Mouse (Mus musculus) CH12.LX (cell line): ENCODE measurements around the gene Irf2. TPM values are rescaled to one million over a fixed set of nuclear protein-coding genes. Genes with fewer than 3 reads are reported as not detected.

Experiments
- DNase-seq: peaks from one replicate; pipeline ENCODE4 v3.0.0-alpha.2; 2013; ENCODE audit errors: extremely low read depth
- H3K27ac ChIP-seq: 2 replicates; pipeline ENCODE4 v1.5.1; 2012; ENCODE audit warnings: low read depth, mild to moderate bottlenecking, control low read depth, moderate library complexity; ENCODE audit not compliant: insufficient read depth
- H3K27me3 ChIP-seq: replicated peaks from 2 replicates; pipeline ENCODE3; 2012; ENCODE audit warnings: inconsistent platforms
- H3K36me3 ChIP-seq, 2 experiments: replicated peaks in 1 of 2; 2 replicates each; pipeline versions ENCODE3 to v1.6.1; 2012; ENCODE audit warnings: inconsistent platforms in 1 of 2, low read length in 1 of 2, mild to moderate bottlenecking in 1 of 2, mixed read lengths in 1 of 2, moderate library complexity in 1 of 2; ENCODE audit not compliant: control insufficient read depth in 1 of 2, insufficient read depth in 1 of 2
- H3K4me1 ChIP-seq, 2 experiments: 2 replicates each; pipeline ENCODE4 v1.6.1; 2012; ENCODE audit warnings: inconsistent platforms in 1 of 2, moderate library complexity in 1 of 2; ENCODE audit not compliant: insufficient read depth in 2 of 2, control insufficient read depth in 1 of 2
- H3K4me2 ChIP-seq: 2 replicates; pipeline ENCODE4 v1.6.1; 2012; ENCODE audit warnings: low read depth, mild to moderate bottlenecking, control low read depth; ENCODE audit not compliant: poor library complexity, insufficient read depth, severe bottlenecking
- H3K4me3 ChIP-seq, 3 experiments: fragments of 150-350 bp in 1 of 3; sonication (generic) in 1 of 3; replicated peaks in 1 of 3; 2 replicates each; pipeline versions ENCODE3 to v1.5.1; 2011 to 2012; ENCODE audit warnings: low read depth in 2 of 3, low read length in 2 of 3, mild to moderate bottlenecking in 2 of 3, moderate library complexity in 2 of 3, control low read depth in 1 of 3, improper control_type of control experiment in 1 of 3, inconsistent platforms in 1 of 3, mixed read lengths in 1 of 3; ENCODE audit not compliant: poor library complexity in 1 of 3
- H3K79me2 ChIP-seq: replicated peaks from 2 replicates; pipeline ENCODE4 v1.6.1; 2012; ENCODE audit warnings: mild to moderate bottlenecking, moderate library complexity; ENCODE audit not compliant: control insufficient read depth, poor library complexity, insufficient read depth, severe bottlenecking; ENCODE audit errors: extremely low read depth
- H3K9ac ChIP-seq: 2 replicates; pipeline ENCODE4 v1.6.1; 2012; ENCODE audit warnings: low read depth, mild to moderate bottlenecking, control low read depth, moderate library complexity; ENCODE audit not compliant: insufficient read depth
- H3K9me3 ChIP-seq: replicated peaks from 2 replicates; pipeline ENCODE3; 2012; ENCODE audit warnings: low read length, inconsistent platforms, mixed read lengths
- CTCF ChIP-seq, 2 experiments: IDR thresholded peaks in 1 of 2; conservative IDR thresholded peaks in 1 of 2; 2 replicates each; pipeline ENCODE4 v1.5.1; 2011 to 2012; ENCODE audit warnings: low read depth in 2 of 2, low read length in 2 of 2, improper control_type of control experiment in 1 of 2, inconsistent platforms in 1 of 2, mild to moderate bottlenecking in 1 of 2, moderate library complexity in 1 of 2
- E2F4 ChIP-seq: IDR thresholded peaks from 2 replicates; pipeline ENCODE4 v1.6.1; 2011; ENCODE audit warnings: low read depth, low read length, improper control_type of control experiment; ENCODE audit not compliant: insufficient replicate concordance
- ELF1 ChIP-seq: IDR thresholded peaks from 2 replicates; pipeline ENCODE4 v1.6.1; 2014; ENCODE audit warnings: low read depth, mild to moderate bottlenecking, inconsistent platforms, low read length, improper control_type of control experiment
- ETS1 ChIP-seq: conservative IDR thresholded peaks from 2 replicates; pipeline ENCODE4 v1.6.1; 2012; ENCODE audit warnings: low read depth, mild to moderate bottlenecking, inconsistent platforms, low read length, improper control_type of control experiment, moderate library complexity
- GABPA ChIP-seq: IDR thresholded peaks from 2 replicates; pipeline ENCODE4 v1.6.1; 2012; ENCODE audit warnings: low read depth, low read length, improper control_type of control experiment, inconsistent platforms; ENCODE audit not compliant: insufficient replicate concordance
- IRF4 ChIP-seq: IDR thresholded peaks from 2 replicates; pipeline ENCODE4 v1.6.1; 2014; ENCODE audit warnings: low read depth, mild to moderate bottlenecking, inconsistent platforms, low read length, improper control_type of control experiment
- JUN ChIP-seq: IDR thresholded peaks from 2 replicates; pipeline ENCODE4 v1.6.1; 2011; ENCODE audit warnings: low read depth, mild to moderate bottlenecking, low read length, improper control_type of control experiment, moderate library complexity; ENCODE audit not compliant: insufficient read depth
- JUND ChIP-seq: conservative IDR thresholded peaks from 2 replicates; pipeline ENCODE4 v1.6.1; 2011; ENCODE audit warnings: low read depth, low read length, improper control_type of control experiment
- KAT2A ChIP-seq: IDR thresholded peaks from 2 replicates; pipeline ENCODE4 v1.6.1; 2012; ENCODE audit warnings: low read length, improper control_type of control experiment, inconsistent platforms; ENCODE audit not compliant: insufficient replicate concordance
- MAFK ChIP-seq: IDR thresholded peaks from 2 replicates; pipeline ENCODE4 v1.6.1; 2011; ENCODE audit warnings: low read length, improper control_type of control experiment; ENCODE audit not compliant: insufficient replicate concordance
- MAX ChIP-seq: IDR thresholded peaks from 2 replicates; pipeline ENCODE4 v1.6.1; 2011; ENCODE audit warnings: low read length, improper control_type of control experiment
- MAZ ChIP-seq: IDR thresholded peaks from 2 replicates; pipeline ENCODE4 v1.6.1; 2012; ENCODE audit warnings: low read depth, mild to moderate bottlenecking, inconsistent platforms, low read length, improper control_type of control experiment, moderate library complexity
- MEF2A ChIP-seq: IDR thresholded peaks from 2 replicates; pipeline ENCODE4 v1.6.1; 2014; ENCODE audit warnings: low read depth, mild to moderate bottlenecking, inconsistent platforms, low read length, improper control_type of control experiment, borderline replicate concordance
- NELFE ChIP-seq: IDR thresholded peaks from 2 replicates; pipeline ENCODE4 v1.6.1; 2011; ENCODE audit warnings: low read depth, low read length, improper control_type of control experiment
- POLR2A ChIP-seq: IDR thresholded peaks from 2 replicates; pipeline ENCODE4 v1.6.1; 2011; ENCODE audit warnings: low read depth, mild to moderate bottlenecking, improper control_type of control experiment, low read length
- POLR2AphosphoS2 ChIP-seq: IDR thresholded peaks from 2 replicates; pipeline ENCODE4 v1.6.1; 2011; ENCODE audit warnings: low read depth, low read length, improper control_type of control experiment
- RCOR1 ChIP-seq: conservative IDR thresholded peaks from 2 replicates; pipeline ENCODE4 v1.6.1; 2012; ENCODE audit warnings: low read depth, mild to moderate bottlenecking, inconsistent platforms, low read length, improper control_type of control experiment
- UBTF ChIP-seq: IDR thresholded peaks from 2 replicates; pipeline ENCODE4 v1.6.1; 2012; ENCODE audit warnings: low read depth, mild to moderate bottlenecking, inconsistent platforms, low read length, improper control_type of control experiment, moderate library complexity
- ZMIZ1 ChIP-seq: IDR thresholded peaks from 2 replicates; pipeline ENCODE4 v1.6.1; 2012; ENCODE audit warnings: low read depth, mild to moderate bottlenecking, inconsistent platforms, low read length, improper control_type of control experiment
- ZNF384 ChIP-seq: IDR thresholded peaks from 2 replicates; pipeline ENCODE4 v1.6.1; 2012; ENCODE audit warnings: low read depth, low read length, improper control_type of control experiment, inconsistent platforms
- dilution Hi-C: fragments of 300-500 bp; cut with MboI; formaldehyde crosslinking; loops from 2 replicates; pipeline ENCODE4 v1.14.3; 2020; ENCODE audit warnings: low sequenced_read_pairs; ENCODE audit not compliant: extremely low pct_unique_long_range_greater_than_20kb, extremely low pct_ligation_motif_present
- in situ Hi-C: fragments of 300-500 bp; cut with MboI; formaldehyde crosslinking; loops from 3 replicates; pipeline ENCODE4 v1.14.3; 2019; ENCODE audit warnings: low sequenced_read_pairs, low pct_ligation_motif_present, low pct_unique_long_range_greater_than_20kb, mixed read lengths
- polyA plus RNA-seq: library from polyadenylated mRNA; unstranded; fragments of >175 nt; gene quantifications from 2 replicates; pipeline ENCODE4 v1.2.1, GENCODE M21; 2012; ENCODE audit warnings: low read depth; ENCODE audit not compliant: insufficient read length
- total RNA-seq, 2 experiments: library from RNA; depleted of rRNA; stranded (reverse); fragments of 300-350 nt in 1 of 2; fragments of >200 nt in 1 of 2; gene quantifications; 2 replicates each; pipeline ENCODE4 v1.2.3; 2012 to 2014

Irf2 gene
- total and polyA plus RNA-seq, 3 experiments: 7.1 to 37.4 (median 10.2) TPM

GRCm38 (mm10) chr8:46737421-46737820, 2.1 kb upstream of the Irf2 start:
- H3K4me1 ChIP-seq: peaks cover 4 to 12% of the 10 kb centered on the region in 2 experiments; a peak in 3 of 4 replicates
- H3K27me3 ChIP-seq: no peaks in the 10 kb centered on the region
- peak overlapping the region in 1 of 3 experiments; percentile 6 for H3K4me3 ChIP-seq
- dilution Hi-C loops: no loop called here
- TF ChIP-seq RCOR1: no peak
- no peak for TF ChIP-seq MEF2A
- no peak for TF ChIP-seq ZMIZ1
- no peak for TF ChIP-seq ETS1
- no peak for TF ChIP-seq JUND
- no peak for TF ChIP-seq GABPA
- TF ChIP-seq POLR2A: no peak
- TF ChIP-seq, all 38 proteins: peak for 0
- Histone ChIP-seq H3K9me3 (peaks cover 12% of the 10 kb centered on the region), H3K9ac (no peak overlapping the region), H3K79me2 (peaks cover 39% of the 10 kb centered on the region), H3K4me2 (no peak overlapping the region), H3K36me3 (peaks cover 3 to 31% of the 10 kb centered on the region in 2 experiments), H3K27ac (no peak overlapping the region)
- in situ Hi-C loops: no loop called here
- DNase-seq: no peak

GRCm38 (mm10) chr8:46737907-46738306, 1.6 kb upstream of the Irf2 start:
- DNase-seq: no peak
- H3K36me3 ChIP-seq: peaks cover 3 to 28% of the 10 kb centered on the region in 2 experiments
- no peaks in the 10 kb centered on the region for H3K27me3 ChIP-seq
- peaks cover 44% of the 10 kb centered on the region for H3K79me2 ChIP-seq
- H3K4me3 ChIP-seq: peak overlapping the region; percentile 78 to 99 (median 90)
- H3K4me2 ChIP-seq: peak overlapping the region; percentile 90
- peaks cover 12% of the 10 kb centered on the region for H3K9me3 ChIP-seq
- no peak overlapping the region for H3K27ac ChIP-seq
- dilution Hi-C loops (no loop called here), in situ Hi-C loops (no loop called here)
- TF ChIP-seq KAT2A (no peak), CTCF (conservative IDR thresholded peaks at IDR 0.05 in 1 of 2, IDR thresholded peaks at IDR 0.05 in 1 of 2; ENCODE audit: low read depth in 2 of 2, low read length in 2 of 2) (no peak), POLR2AphosphoS2 (0 out of 2 replicates have a peak, but pooled peaks have one; percentile 38), ELF1 (no peak), ZNF384 (no peak)
- peaks cover 4 to 17% of the 10 kb centered on the region in 2 experiments; a peak in 3 of 4 replicates for H3K4me1 ChIP-seq
- H3K9ac ChIP-seq: peak overlapping the region; percentile 57; the same call in 1 of the 2 replicates

- Histone ChIP-seq H3K4me3 (peak overlapping the region; percentile 78 to 99 (median 90)), H3K36me3 (peaks cover 3 to 26% of the 10 kb centered on the region in 2 experiments), H3K27me3 (no peaks in the 10 kb centered on the region), H3K4me2 (peak overlapping the region; percentile 90), H3K27ac (peak overlapping the region; percentile 49; the same call in 1 of the 2 replicates), H3K79me2 (peaks cover 50% of the 10 kb centered on the region), H3K4me1 (peaks cover 4 to 24% of the 10 kb centered on the region in 2 experiments; a peak in 3 of 4 replicates), H3K9me3 (peaks cover 12% of the 10 kb centered on the region), H3K9ac (peak overlapping the region; percentile 57)
- DNase-seq: no peak
- no peak for TF ChIP-seq IRF4
- no peak for TF ChIP-seq E2F4
- TF ChIP-seq UBTF: no peak
- TF ChIP-seq NELFE: no peak
- TF ChIP-seq JUN: no peak
- no peak for TF ChIP-seq MAZ
- TF ChIP-seq MAFK: no peak
- TF ChIP-seq MAX: no peak
- dilution Hi-C loops (no loop called here), in situ Hi-C loops (no loop called here)
Observed at GRCm38 (mm10) chr8:46738601-46739000, 931 bp upstream of the Irf2 start.
